Mouse (Mus musculus) C2C12 (cell line): Measurements from ENCODE around the gene Ccdc151.
A peak's percentile ranks its signal among the peaks of the same experiment; 100 is the strongest.

ENCODE experiments used
- CTCF ChIP-seq: IDR thresholded peaks from one replicate; pipeline ENCODE4 v1.5.1; 2011; ENCODE audit not compliant: control insufficient read depth, insufficient read depth, insufficient read length
- USF1 ChIP-seq: IDR thresholded peaks from one replicate; pipeline ENCODE4 v1.6.1; 2011; ENCODE audit warnings: low read depth, mild to moderate bottlenecking, control low read depth, moderate library complexity

DNA sequence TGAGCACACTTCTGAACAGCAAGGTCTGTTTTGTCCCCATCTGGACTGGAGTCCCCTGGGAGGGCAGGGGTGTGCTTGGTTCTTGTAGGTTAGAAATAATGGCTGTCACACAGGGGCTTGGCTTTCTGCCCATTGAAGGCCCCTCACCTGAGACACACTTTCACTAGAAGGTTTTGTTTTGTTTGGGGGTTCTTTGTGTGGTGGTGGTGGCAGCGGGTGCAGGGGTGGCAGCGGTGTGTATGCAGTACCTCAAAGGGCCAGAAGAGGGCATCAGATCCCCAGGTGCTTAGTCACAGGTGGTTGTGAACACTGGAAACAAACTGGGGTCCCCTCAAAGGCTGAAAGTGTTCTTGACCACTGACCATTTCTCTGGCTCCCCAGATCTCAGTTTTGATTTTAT is 24.5 kb downstream of the Ccdc151 start:
- peak; percentile 54 for TF ChIP-seq CTCF
- TF ChIP-seq USF1, result no peak
